Mouse (Mus musculus) telencephalon, adult 2 months (tissue): ENCODE data around the gene Gm3285.

ENCODE experiments used
- DNase-seq: peaks from one replicate; pipeline ENCODE4 v3.0.0-alpha.2; 2011; ENCODE audit warnings: low read depth, low spot score

Gm3285 gene

GRCm38 (mm10) chr10:77900126-77900525 lies 38.4 kb downstream of the Gm3285 start:
- no peak for DNase-seq

GRCm38 (mm10) chr10:77900903-77901818 lies 39.4 kb downstream of the Gm3285 start:
- DNase-seq: no peak

- DNase-seq: no peak
Observed at GRCm38 (mm10) chr10:77901871-77902210, 40.1 kb downstream of the Gm3285 start.

GRCm38 (mm10) chr10:77902211-77902893 lies 40.6 kb downstream of the Gm3285 start, which contains the start of gene Lrrc3:
Lrrc3 (minus strand) TSS chr10:77902536.
- DNase-seq: no peak

- DNase-seq: peak; percentile 82
Observed at GRCm38 (mm10) chr10:77902894-77903715, 41.3 kb downstream of the Gm3285 start.
